Mouse (Mus musculus) heart, adult 9 months (tissue): ENCODE results near the gene Npff.

Experiments used
- DNase-seq, 2 experiments: peaks; one replicate each; pipeline ENCODE4 v3.0.0; 2022; ENCODE audit warnings: low spot score in 2 of 2

The Npff gene

GRCm38 (mm10) chr15:102519211-102520141 is 5.3 kb downstream of the Npff start:
- DNase-seq, result no peak

GRCm38 (mm10) chr15:102518859-102519201 is 5.9 kb downstream of the Npff start:
- no peak for DNase-seq

- DNase-seq, result peak; percentile 100
These were observed 6.5 kb downstream of the Npff start, which contains the start of gene Tarbp2 for GRCm38 (mm10) chr15:102517976-102518858. Tarbp2 (plus strand) TSS chr15:102518192.

DNA sequence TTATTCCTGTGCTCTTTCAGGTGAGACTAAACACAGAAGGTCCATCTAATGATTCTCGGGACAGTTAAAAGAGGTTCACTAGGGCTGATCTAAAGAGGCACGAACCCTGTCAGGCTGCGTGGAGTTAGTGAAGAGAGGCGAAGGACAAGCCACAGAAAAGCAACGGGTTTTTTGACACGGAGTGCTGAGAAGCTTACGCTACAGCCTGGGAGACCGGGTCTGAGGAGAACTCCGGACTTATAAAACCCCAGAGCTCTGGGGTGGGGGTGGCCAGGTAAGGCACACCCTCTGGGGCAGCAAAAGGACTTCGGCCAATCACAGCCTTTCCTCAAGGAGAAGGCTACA is 7.1 kb downstream of the Npff start:
- no peak for DNase-seq

DNA sequence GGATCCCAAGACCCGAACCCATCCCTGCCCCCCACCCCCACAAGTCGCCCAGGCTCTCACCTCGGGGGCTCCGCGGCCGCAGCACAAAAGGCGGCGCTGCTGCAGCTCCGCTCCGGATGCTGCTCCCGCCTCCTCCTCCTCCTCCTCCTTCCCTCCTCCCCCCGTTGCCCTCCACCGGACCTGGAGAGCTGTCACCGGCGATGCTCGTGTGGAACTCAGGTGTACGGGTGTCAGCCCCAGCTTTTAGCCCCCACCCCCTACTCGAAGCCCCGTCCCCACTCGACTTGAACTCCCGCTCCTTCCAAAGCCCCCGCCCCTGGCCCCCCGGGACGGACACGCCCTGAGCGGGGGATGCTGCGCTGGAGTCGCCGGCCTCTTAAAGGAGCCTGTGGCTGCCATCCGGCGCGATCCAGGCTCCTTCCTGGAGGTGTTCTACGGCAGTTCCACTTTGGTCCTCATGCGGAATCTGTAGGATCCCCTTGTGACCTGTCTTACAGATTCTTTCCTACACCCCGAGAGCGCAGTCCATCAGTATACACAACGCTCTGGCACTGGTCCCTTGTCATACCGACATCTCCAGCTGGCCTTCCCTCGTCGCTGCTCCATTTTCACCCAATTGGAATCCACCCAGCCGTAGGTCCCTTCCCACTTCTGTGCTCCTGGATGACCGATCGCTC is 7.9 kb downstream of the Npff start, which contains the start of gene Map3k12:
Map3k12 (minus strand) TSS at position 337 of the 677 bp plus-strand sequence.
- DNase-seq, result peak; percentile 75 to 77

DNA sequence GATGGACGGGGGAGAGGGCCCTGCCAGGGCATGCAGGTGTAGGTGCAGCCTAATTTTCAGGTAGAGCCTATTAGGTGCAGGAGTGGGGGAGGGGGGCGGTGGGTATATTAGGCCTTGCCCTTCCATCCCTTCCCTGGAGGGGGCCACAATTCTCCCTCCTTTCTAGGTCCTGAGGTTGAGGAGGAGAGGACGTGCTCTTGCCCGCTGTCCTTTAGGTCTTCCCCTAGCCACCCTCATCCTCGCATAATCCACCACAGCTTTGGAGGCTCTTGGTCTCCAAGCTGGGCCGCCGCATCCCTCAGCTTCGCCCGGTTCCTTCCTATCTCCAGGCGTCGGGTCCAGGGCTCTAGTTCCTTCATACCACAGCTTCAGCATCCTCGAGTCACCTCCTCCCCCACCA is 8.4 kb downstream of the Npff start:
- DNase-seq, result no peak

DNA sequence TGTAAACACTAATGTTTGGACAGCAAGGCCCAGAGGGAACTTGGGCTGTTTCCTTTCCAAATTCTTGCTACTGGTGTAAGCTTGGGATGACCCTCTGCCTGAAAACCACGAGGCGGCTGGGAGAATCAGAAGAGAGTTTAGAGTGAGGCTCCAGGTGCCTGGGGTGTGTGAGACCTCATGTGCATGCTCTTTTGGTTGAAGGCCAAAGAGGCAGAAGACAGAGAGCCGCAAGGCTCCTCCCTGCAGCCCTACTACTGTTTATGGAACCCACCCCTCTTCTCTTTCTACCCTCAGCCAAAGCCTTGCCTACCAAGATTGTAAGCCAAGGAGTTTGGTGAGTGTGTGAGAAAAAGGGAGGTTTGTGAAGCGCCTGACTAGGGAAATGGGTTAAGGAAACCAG is 9.0 kb downstream of the Npff start:
- no peak for DNase-seq

- no peak for DNase-seq
These were observed 9.5 kb downstream of the Npff start for GRCm38 (mm10) chr15:102515261-102515660.

DNA sequence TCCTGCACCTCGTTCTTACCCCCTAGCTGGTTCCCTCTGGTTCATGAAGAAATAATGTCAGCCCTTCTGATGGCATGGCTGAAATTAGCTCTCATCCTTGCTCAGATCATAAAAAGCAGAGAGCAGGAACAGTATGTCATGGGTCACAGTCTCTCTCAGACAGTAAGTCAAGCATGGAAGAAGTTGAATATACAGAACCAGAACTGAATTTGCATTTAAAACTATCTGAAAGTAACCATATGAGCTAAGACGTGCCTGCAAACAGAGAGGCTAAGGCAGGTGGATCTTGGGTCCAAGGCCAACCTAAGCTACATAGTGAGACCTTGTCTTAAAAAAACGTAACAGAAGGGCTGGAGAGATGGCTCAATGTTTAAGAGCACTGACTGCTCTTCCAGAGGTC is 11.7 kb downstream of the Npff start:
- no peak for DNase-seq

GRCm38 (mm10) chr15:102512471-102512870 is 12.3 kb downstream of the Npff start:
- DNase-seq, result no peak

DNA sequence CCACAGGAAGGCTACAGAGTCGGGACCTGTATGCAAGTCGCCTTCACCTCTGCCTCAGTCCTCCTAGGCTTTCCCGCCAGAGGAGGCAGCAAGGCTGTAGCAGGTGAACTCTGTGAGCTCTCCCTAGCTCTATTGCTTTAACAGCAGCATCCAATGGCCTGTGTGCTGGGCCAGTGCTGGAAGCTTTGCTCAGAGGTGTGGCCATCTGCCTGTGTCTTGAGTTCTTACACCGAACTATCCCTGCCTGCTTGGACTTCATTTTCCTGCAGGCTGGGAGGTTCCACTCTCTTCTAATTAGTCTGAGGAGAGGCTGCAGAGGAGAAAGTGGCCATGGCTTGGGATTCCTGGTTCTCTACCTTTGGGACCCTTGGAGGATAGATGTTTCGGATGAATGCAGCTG is 12.7 kb downstream of the Npff start:
- DNase-seq, result no peak

- no peak for DNase-seq
These were observed 13.4 kb downstream of the Npff start for GRCm38 (mm10) chr15:102511285-102511833.

DNA sequence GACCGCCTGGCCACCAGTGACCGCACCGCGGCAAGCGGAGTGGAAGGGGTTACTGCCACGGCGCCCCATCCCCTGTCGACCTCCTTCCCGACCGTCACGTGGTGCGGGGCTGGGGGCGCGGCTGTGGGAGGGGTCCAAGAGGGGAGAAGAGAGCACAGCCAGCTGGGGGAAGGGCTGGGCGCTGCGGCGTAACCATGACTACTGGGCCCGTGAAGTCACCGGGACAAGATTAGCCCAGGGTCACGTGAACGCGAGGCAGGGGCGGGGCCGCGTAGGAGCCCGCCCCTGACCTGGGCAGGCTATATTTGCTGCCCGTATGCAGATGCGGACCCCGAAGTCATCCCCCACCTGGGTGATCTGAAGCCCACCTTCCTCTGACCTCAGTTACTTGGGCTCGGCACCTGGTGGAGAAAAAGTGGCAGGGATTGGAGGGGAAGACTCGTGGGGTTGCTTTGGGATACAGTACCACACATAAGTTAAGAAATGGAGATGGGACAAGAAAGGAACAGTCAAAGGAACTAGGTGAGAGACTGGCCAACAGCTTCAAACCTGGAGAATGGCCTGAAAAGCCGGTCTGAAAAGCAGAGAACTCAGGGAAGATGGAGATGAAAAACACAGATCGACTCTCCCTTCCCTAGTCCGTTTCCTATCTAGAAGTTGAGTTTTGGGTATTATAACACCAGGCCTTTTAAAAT is 14.0 kb downstream of the Npff start:
- DNase-seq, result peak; percentile 76 to 79

- DNase-seq, result no peak
These were observed 14.6 kb downstream of the Npff start for GRCm38 (mm10) chr15:102510110-102510509.

DNA sequence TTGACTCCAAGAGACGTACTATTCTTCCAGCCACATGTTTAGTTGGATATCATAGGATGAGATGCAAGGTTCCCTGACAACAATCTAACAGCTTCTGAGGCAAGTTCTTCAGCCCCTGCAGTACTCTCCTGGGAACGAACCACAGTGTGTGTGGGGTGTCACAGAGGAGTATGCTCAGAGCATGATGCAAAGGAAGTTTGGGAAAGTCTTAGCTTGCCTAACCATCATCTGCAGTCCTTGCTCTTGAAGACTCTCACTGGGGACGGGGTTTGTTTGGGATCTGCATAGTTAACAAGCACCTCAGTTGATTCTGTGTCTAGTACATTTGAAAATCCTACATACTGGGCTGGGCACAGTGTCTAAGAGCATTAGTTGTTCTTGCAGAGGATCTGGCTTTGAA is 16.4 kb downstream of the Npff start:
- no peak for DNase-seq

- no peak for DNase-seq
These were observed 17.2 kb downstream of the Npff start for GRCm38 (mm10) chr15:102507561-102507960.

GRCm38 (mm10) chr15:102506864-102507263 is 17.9 kb downstream of the Npff start:
- no peak for DNase-seq

GRCm38 (mm10) chr15:102506464-102506830 is 18.3 kb downstream of the Npff start:
- DNase-seq, result no peak

DNA sequence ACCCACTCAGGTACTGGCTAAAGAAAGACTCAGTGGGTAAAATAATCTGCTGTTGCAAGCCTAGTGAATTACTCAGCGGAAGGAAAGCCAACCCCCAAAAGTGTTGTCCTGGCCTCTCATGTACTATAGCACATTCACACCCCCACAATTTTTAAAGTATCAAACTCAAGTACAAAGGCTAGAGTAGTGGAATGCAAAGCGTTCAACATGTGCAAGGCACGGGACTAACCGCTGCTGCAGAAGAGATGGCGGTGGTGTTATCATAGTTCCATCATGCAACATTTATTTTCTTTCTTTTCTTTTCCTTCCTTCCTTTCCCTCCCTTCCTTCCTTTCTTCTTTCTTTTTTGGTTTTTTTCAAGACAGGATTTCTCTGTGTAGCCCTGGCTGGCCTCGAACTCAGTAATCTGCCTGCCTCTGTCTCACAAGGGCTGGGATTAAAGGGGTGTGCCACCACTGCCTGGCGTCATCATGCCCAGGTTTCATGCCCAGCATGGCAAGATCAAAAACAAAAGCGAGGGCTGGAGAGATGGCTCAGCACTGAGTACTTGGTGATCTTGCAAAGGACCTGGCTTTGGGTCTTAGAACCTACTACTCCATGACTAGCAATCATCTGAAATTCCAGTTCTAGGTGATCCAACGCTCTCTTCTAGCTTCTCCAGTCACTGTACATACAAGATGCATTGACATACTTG is 18.8 kb downstream of the Npff start:
- DNase-seq, result no peak

DNA sequence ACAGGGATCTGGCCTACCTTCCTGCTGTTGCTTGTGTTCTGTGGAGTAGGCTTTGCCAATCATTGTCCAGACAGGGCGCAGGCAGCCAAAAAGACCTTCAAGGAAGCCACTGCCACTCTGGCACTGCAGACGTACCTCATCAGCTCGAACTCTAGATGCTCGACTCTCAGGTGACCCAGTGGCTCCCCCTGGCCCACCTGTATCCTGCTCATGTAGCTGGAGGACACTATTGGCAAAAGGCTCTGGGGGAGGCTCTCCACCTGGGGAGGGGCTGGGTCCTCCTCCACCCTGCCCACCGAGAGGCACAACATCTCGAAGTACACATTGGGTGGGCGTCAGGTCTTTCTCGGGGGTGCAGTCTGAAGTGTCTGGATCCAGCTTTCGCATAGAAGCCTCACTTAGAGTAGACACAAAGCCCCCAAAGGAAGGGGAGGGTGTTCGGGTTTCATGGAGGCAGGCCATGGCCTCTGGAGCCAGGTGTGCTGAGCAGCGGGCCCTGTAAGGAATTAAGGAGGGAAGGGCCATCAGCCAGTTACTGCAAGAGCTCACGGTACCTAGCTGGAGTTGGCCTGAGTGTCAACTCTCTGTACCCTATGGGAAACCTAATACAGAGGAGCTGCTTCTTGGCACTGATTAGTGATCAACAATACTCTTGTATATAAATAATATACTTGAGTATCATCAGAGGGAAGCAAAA is 19.5 kb downstream of the Npff start:
- DNase-seq, result no peak
